9 mouse cellular contexts compared by ENCODE assay signal in the genomic region with DNA sequence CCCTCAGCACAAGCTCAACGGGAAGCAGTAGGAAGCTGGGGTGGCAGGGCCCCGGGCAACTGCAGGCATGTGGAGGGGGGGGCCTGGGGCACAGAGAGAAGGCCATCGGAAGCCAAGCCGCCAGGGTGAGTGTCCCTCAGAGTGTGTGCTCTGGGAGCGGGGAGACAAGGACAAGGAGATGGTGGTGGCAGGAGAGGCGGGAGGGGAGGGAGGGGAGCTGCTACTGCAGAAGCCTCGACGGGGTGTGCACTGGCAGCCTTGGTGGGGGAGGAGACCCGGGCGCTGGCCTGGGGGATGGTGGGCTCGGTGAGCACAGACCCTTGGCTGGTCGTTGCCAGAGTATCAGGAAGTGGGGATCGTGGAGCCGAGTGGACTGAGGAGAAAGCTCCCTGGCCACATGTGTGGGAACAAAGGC. TPM values are rescaled to one million over a fixed set of nuclear protein-coding genes. Genes with fewer than 3 reads are reported as not detected.
A peak's percentile ranks its signal among the peaks of the same experiment; 100 is the strongest.
DNase-seq lines count a peak whose midpoint lies in the region; ATAC-seq and TF ChIP-seq lines count a peak whose summit lies in the region.
"Had no signal": no experiment of that assay in that cellular context is flagged by ENCODE, and none has a peak within 500 bp of the region (broad histone marks: within the 10 kb centered on the region; RNA-seq: fewer than 3 reads in every experiment).

No protein-coding gene starts in this region.

- no peak for ATAC-seq in kidney, embryonic 16.5 days (ENCODE audit: low FRiP score, low TSS enrichment)
- peak; percentile 45 for ATAC-seq in forebrain, embryonic 15.5 days (replicated peaks)
- ATAC-seq in midbrain, embryonic 14.5 days (ENCODE audit: low FRiP score, low TSS enrichment), result peak; percentile 32; the same call in 1 of the 2 replicates

- peak overlapping the region; percentile 54; the same call in 1 of the 2 replicates for H3K9ac ChIP-seq in kidney, embryonic 16.5 days (replicated peaks; ENCODE audit: low read length)
- peak overlapping the region; percentile 99 for H3K9ac ChIP-seq in forebrain, embryonic 15.5 days (replicated peaks)
- H3K9ac ChIP-seq in midbrain, embryonic 14.5 days (replicated peaks; ENCODE audit: low read length), result peak overlapping the region; percentile 97

- DNase-seq in kidney, adult 2 months, result no peak
- DNase-seq in cerebellum, adult 8-10 months, result peak; percentile 56
- peak; percentile 77 for DNase-seq in midbrain, embryonic 14.5 days
- DNase-seq in urinary bladder, adult 2 months (ENCODE audit: low spot score), result no peak
- DNase-seq in lung, postnatal 14 days, result no peak
- no peak for DNase-seq in thymus, postnatal 0 days (ENCODE audit: low spot score)

- H3K4me1 ChIP-seq in kidney, embryonic 16.5 days (ENCODE audit: insufficient read depth, low read length), result peaks cover 14% of the 10 kb centered on the region
- H3K4me1 ChIP-seq in kidney, adult 2 months (ENCODE audit: control insufficient read depth, insufficient read depth, low read length), result no peaks in the 10 kb centered on the region
- peaks cover 59% of the 10 kb centered on the region for H3K4me1 ChIP-seq in forebrain, embryonic 15.5 days
- peaks cover 49% of the 10 kb centered on the region for H3K4me1 ChIP-seq in midbrain, embryonic 14.5 days (ENCODE audit: control insufficient read depth, insufficient read depth, low read length)

- H3K36me3 ChIP-seq in kidney, embryonic 16.5 days (ENCODE audit: insufficient read depth, low read length), result no peaks in the 10 kb centered on the region
- H3K36me3 ChIP-seq in kidney, adult 2 months (ENCODE audit: control insufficient read depth, insufficient read depth, low read length), result no peaks in the 10 kb centered on the region
- peaks cover 22% of the 10 kb centered on the region for H3K36me3 ChIP-seq in forebrain, embryonic 15.5 days
- peaks cover 29% of the 10 kb centered on the region for H3K36me3 ChIP-seq in midbrain, embryonic 14.5 days (ENCODE audit: control insufficient read depth, insufficient read depth, low read length)

- TF ChIP-seq CTCF in kidney, adult 2 months (conservative IDR thresholded peaks at IDR 0.05; ENCODE audit: insufficient read depth, insufficient read length, low read depth, low read length), result no peak

- peak overlapping the region; percentile 48 for H3K4me2 ChIP-seq in kidney, embryonic 16.5 days (replicated peaks; ENCODE audit: low read depth, low read length)
- peak overlapping the region; percentile 98 for H3K4me2 ChIP-seq in forebrain, embryonic 15.5 days (replicated peaks)
- H3K4me2 ChIP-seq in midbrain, embryonic 14.5 days (ENCODE audit: low read length), result peak overlapping the region; percentile 97

- H3K4me3 ChIP-seq in kidney, embryonic 16.5 days (ENCODE audit: low read length), result peak overlapping the region; percentile 26
- no peak overlapping the region for H3K4me3 ChIP-seq in kidney, adult 2 months (ENCODE audit: insufficient read depth, low read depth, low read length)
- peak overlapping the region; percentile 74 for H3K4me3 ChIP-seq in forebrain, embryonic 15.5 days
- peak overlapping the region; percentile 69 for H3K4me3 ChIP-seq in midbrain, embryonic 14.5 days (replicated peaks; ENCODE audit: low read depth, low read length)

- WGBS in kidney, embryonic 16.5 days, result 2% methylated on average over 13 of the region's 14 CpGs
- WGBS in kidney, adult 2 months, result 1% methylated on average over 14 of the region's 14 CpGs
- WGBS in forebrain, embryonic 15.5 days, result 0% methylated on average over 12 of the region's 14 CpGs
- under 1% methylated on average over 14 of the region's 14 CpGs for WGBS in midbrain, embryonic 14.5 days

- H3K9me3 ChIP-seq in kidney, embryonic 16.5 days (ENCODE audit: low read length), result no peaks in the 10 kb centered on the region
- H3K9me3 ChIP-seq in forebrain, embryonic 15.5 days, result no peaks in the 10 kb centered on the region
- H3K9me3 ChIP-seq in midbrain, embryonic 14.5 days (ENCODE audit: control insufficient read depth, low read length), result no peaks in the 10 kb centered on the region
- H3K9me3 ChIP-seq: megakaryocyte, embryonic 14.5 days had no signal

- H3K27me3 ChIP-seq in kidney, embryonic 16.5 days (ENCODE audit: insufficient read depth, low read length), result peaks cover 75% of the 10 kb centered on the region
- no peaks in the 10 kb centered on the region for H3K27me3 ChIP-seq in kidney, adult 2 months (replicated peaks; ENCODE audit: control insufficient read depth, insufficient read depth, low read length)
- no peaks in the 10 kb centered on the region for H3K27me3 ChIP-seq in forebrain, embryonic 15.5 days
- no peaks in the 10 kb centered on the region for H3K27me3 ChIP-seq in midbrain, embryonic 14.5 days (ENCODE audit: control insufficient read depth, insufficient read depth, low read length)

- TF ChIP-seq POLR2A in kidney, adult 2 months (IDR thresholded peaks at IDR 0.05; ENCODE audit: low read depth, low read length), result no peak

- H3K27ac ChIP-seq in kidney, embryonic 16.5 days (ENCODE audit: low read length), result no peak overlapping the region
- H3K27ac ChIP-seq in kidney, adult 2 months (ENCODE audit: insufficient read depth, low read depth, low read length), result no peak overlapping the region
- peak overlapping the region; percentile 99 for H3K27ac ChIP-seq in forebrain, embryonic 15.5 days (replicated peaks)
- H3K27ac ChIP-seq in midbrain, embryonic 14.5 days (replicated peaks; ENCODE audit: low read depth, low read length), result peak overlapping the region; percentile 99

RNA-seq across cellular contexts. Expression of a gene that starts 13.6 kb away (rescaled TPM):
- polyA plus RNA-seq in kidney, embryonic 16.5 days (2015; fragmentation: Nextera tagmentation; extraction: Ambion mirVana), result 0.25 and 0.32 TPM in 2 replicates
- 0.30 and 0.52 TPM in 2 replicates for polyA plus RNA-seq in kidney, adult 2 months (2012; rRNA removed)
- 15.6 and 15.7 TPM in 2 replicates for polyA plus RNA-seq in forebrain, embryonic 15.5 days (2015; fragmentation: Nextera tagmentation; extraction: Ambion mirVana)
- 28.4 and 39.0 TPM in 2 replicates for polyA plus RNA-seq in midbrain, embryonic 14.5 days (2014; fragmentation: Nextera tagmentation; extraction: Ambion mirVana)
- 1.7 and 2.3 TPM in 2 replicates for polyA plus RNA-seq in urinary bladder, adult 2 months (2012; rRNA removed)
- 0.05 TPM in 1 of 2 replicates, not detected in the other for polyA plus RNA-seq in thymus, postnatal 0 days (2015; fragmentation: Nextera tagmentation; extraction: Ambion mirVana)

RNA-seq across cellular contexts. Expression of a gene that starts 22.8 kb away (rescaled TPM):
- 6.9 and 7.7 TPM in 2 replicates for polyA plus RNA-seq in kidney, embryonic 16.5 days (2015; fragmentation: Nextera tagmentation; extraction: Ambion mirVana)
- 224 and 293 TPM in 2 replicates for polyA plus RNA-seq in kidney, adult 2 months (2012; rRNA removed)
- 4.3 and 5.8 TPM in 2 replicates for polyA plus RNA-seq in forebrain, embryonic 15.5 days (2015; fragmentation: Nextera tagmentation; extraction: Ambion mirVana)
- 8.6 and 8.9 TPM in 2 replicates for polyA plus RNA-seq in midbrain, embryonic 14.5 days (2014; fragmentation: Nextera tagmentation; extraction: Ambion mirVana)
- polyA plus RNA-seq in urinary bladder, adult 2 months (2012; rRNA removed), result 0.10 and 0.22 TPM in 2 replicates
- polyA plus RNA-seq in thymus, postnatal 0 days (2015; fragmentation: Nextera tagmentation; extraction: Ambion mirVana), result not detected in 2 replicates

RNA-seq across cellular contexts. Expression of a gene that starts 25.4 kb away (rescaled TPM):
- 88.1 and 89.5 TPM in 2 replicates for polyA plus RNA-seq in kidney, embryonic 16.5 days (2015; fragmentation: Nextera tagmentation; extraction: Ambion mirVana)
- polyA plus RNA-seq in kidney, adult 2 months (2012; rRNA removed), result 92.8 and 129 TPM in 2 replicates
- 52.5 and 56.6 TPM in 2 replicates for polyA plus RNA-seq in forebrain, embryonic 15.5 days (2015; fragmentation: Nextera tagmentation; extraction: Ambion mirVana)
- polyA plus RNA-seq in midbrain, embryonic 14.5 days (2014; fragmentation: Nextera tagmentation; extraction: Ambion mirVana), result 27.9 and 32.5 TPM in 2 replicates
- polyA plus RNA-seq in urinary bladder, adult 2 months (2012; rRNA removed), result 85.0 and 110 TPM in 2 replicates
- polyA plus RNA-seq in thymus, postnatal 0 days (2015; fragmentation: Nextera tagmentation; extraction: Ambion mirVana), result 30.6 and 37.4 TPM in 2 replicates

RNA-seq across cellular contexts. Expression of a gene that starts 53.9 kb away (rescaled TPM):
- polyA plus RNA-seq in kidney, embryonic 16.5 days (2015; fragmentation: Nextera tagmentation; extraction: Ambion mirVana), result 117 and 127 TPM in 2 replicates
- polyA plus RNA-seq in kidney, adult 2 months (2012; rRNA removed), result 298 and 346 TPM in 2 replicates
- polyA plus RNA-seq in forebrain, embryonic 15.5 days (2015; fragmentation: Nextera tagmentation; extraction: Ambion mirVana), result 133 and 138 TPM in 2 replicates
- 152 and 163 TPM in 2 replicates for polyA plus RNA-seq in midbrain, embryonic 14.5 days (2014; fragmentation: Nextera tagmentation; extraction: Ambion mirVana)
- 127 TPM in 2 replicates for polyA plus RNA-seq in urinary bladder, adult 2 months (2012; rRNA removed)
- 83.8 and 85.5 TPM in 2 replicates for polyA plus RNA-seq in thymus, postnatal 0 days (2015; fragmentation: Nextera tagmentation; extraction: Ambion mirVana)

RNA-seq across cellular contexts. Expression of a gene that starts 54.0 kb away (rescaled TPM):
- 15.4 and 17.8 TPM in 2 replicates for polyA plus RNA-seq in kidney, embryonic 16.5 days (2015; fragmentation: Nextera tagmentation; extraction: Ambion mirVana)
- polyA plus RNA-seq in kidney, adult 2 months (2012; rRNA removed), result 12.2 and 18.6 TPM in 2 replicates
- 30.2 and 30.5 TPM in 2 replicates for polyA plus RNA-seq in forebrain, embryonic 15.5 days (2015; fragmentation: Nextera tagmentation; extraction: Ambion mirVana)
- 26.8 and 28.6 TPM in 2 replicates for polyA plus RNA-seq in midbrain, embryonic 14.5 days (2014; fragmentation: Nextera tagmentation; extraction: Ambion mirVana)
- 10.0 and 12.5 TPM in 2 replicates for polyA plus RNA-seq in urinary bladder, adult 2 months (2012; rRNA removed)
- 9.5 and 13.4 TPM in 2 replicates for polyA plus RNA-seq in thymus, postnatal 0 days (2015; fragmentation: Nextera tagmentation; extraction: Ambion mirVana)

Comparison
In these comparisons a context has a peak if more than half of its experiments do, and no peak if none do; other contexts are left out.
1. RNA of a gene that starts 22.8 kb away (polyA plus RNA-seq): 224 to 293 TPM in kidney, adult 2 months; 8.6 to 8.9 TPM in midbrain, embryonic 14.5 days, 6.9 to 7.7 TPM in kidney, embryonic 16.5 days, 4.3 to 5.8 TPM in forebrain, embryonic 15.5 days, not detected in thymus, postnatal 0 days and 0.10 to 0.22 TPM in urinary bladder, adult 2 months; every median in the first group is over 10 times any median in the second.
2. H3K27ac ChIP-seq: peak in forebrain, embryonic 15.5 days (single experiment) and midbrain, embryonic 14.5 days (single experiment); none in kidney, embryonic 16.5 days (single experiment) and kidney, adult 2 months (single experiment).
3. H3K4me2 ChIP-seq: peak in every context shown above with its lines; median percentile 98 in forebrain, embryonic 15.5 days; 97 in midbrain, embryonic 14.5 days; 48 in kidney, embryonic 16.5 days.
4. DNase-seq: peak in cerebellum, adult 8-10 months (single experiment) and midbrain, embryonic 14.5 days (single experiment); none in kidney, adult 2 months (single experiment), urinary bladder, adult 2 months (single experiment), lung, postnatal 14 days (single experiment) and thymus, postnatal 0 days (single experiment).
5. Peak in every context shown above with its lines, with median percentiles within 50 percentile points of each other: H3K9ac ChIP-seq.